Mouse (Mus musculus): ENCODE data around the gene Rwdd4a.

The Rwdd4a gene

GRCm38 (mm10) chr8:47533344-47534125 lies at the start of gene Rwdd4a, which contains the start of gene Trappc11:
Gene Rwdd4a (plus strand): TSS chr8:47533664.
Gene Trappc11 (minus strand): TSS chr8:47533470.
- DNase-seq (ENCODE audit: low spot score) = peak; percentile 90

- no peak for DNase-seq (ENCODE audit: low spot score)
These were observed 46.2 kb upstream of the Rwdd4a start for GRCm38 (mm10) chr8:47487231-47487630.

- no peak for DNase-seq (ENCODE audit: low spot score)
These were observed 40.4 kb upstream of the Rwdd4a start for GRCm38 (mm10) chr8:47493106-47493505.

- no peak for DNase-seq (ENCODE audit: low spot score)
These were observed 38.8 kb upstream of the Rwdd4a start for GRCm38 (mm10) chr8:47494602-47495153.

- no peak for DNase-seq (ENCODE audit: low spot score)
These were observed 38.0 kb upstream of the Rwdd4a start for GRCm38 (mm10) chr8:47495428-47495827.

GRCm38 (mm10) chr8:47501994-47502393 lies 31.5 kb upstream of the Rwdd4a start:
- DNase-seq (ENCODE audit: low spot score) = no peak

GRCm38 (mm10) chr8:47502546-47502945 lies 30.9 kb upstream of the Rwdd4a start:
- DNase-seq (ENCODE audit: low spot score) = no peak

GRCm38 (mm10) chr8:47505431-47505830 lies 28.0 kb upstream of the Rwdd4a start:
- no peak for DNase-seq (ENCODE audit: low spot score)

- no peak for DNase-seq (ENCODE audit: low spot score)
These were observed 22.5 kb upstream of the Rwdd4a start for GRCm38 (mm10) chr8:47510930-47511329.

GRCm38 (mm10) chr8:47513601-47514000 lies 19.9 kb upstream of the Rwdd4a start:
- DNase-seq (ENCODE audit: low spot score) = no peak

- DNase-seq (ENCODE audit: low spot score) = no peak
These were observed 5.4 kb upstream of the Rwdd4a start for GRCm38 (mm10) chr8:47528094-47528493.

GRCm38 (mm10) chr8:47538323-47538722 lies 4.9 kb downstream of the Rwdd4a start:
- DNase-seq (ENCODE audit: low spot score) = no peak

GRCm38 (mm10) chr8:47542746-47543145 lies 9.3 kb downstream of the Rwdd4a start:
- no peak for DNase-seq (ENCODE audit: low spot score)

- no peak for DNase-seq (ENCODE audit: low spot score)
These were observed 10.6 kb downstream of the Rwdd4a start for GRCm38 (mm10) chr8:47544094-47544493.

- no peak for DNase-seq (ENCODE audit: low spot score)
These were observed 13.6 kb downstream of the Rwdd4a start for GRCm38 (mm10) chr8:47547102-47547501.

- no peak for DNase-seq (ENCODE audit: low spot score)
These were observed 20.1 kb downstream of the Rwdd4a start for GRCm38 (mm10) chr8:47553613-47554012.

- no peak for DNase-seq (ENCODE audit: low spot score)
These were observed 23.0 kb downstream of the Rwdd4a start for GRCm38 (mm10) chr8:47556446-47556845.

GRCm38 (mm10) chr8:47558274-47558673 lies 24.8 kb downstream of the Rwdd4a start:
- no peak for DNase-seq (ENCODE audit: low spot score)

GRCm38 (mm10) chr8:47560801-47561200 lies 27.3 kb downstream of the Rwdd4a start:
- DNase-seq (ENCODE audit: low spot score) = no peak

- no peak for DNase-seq (ENCODE audit: low spot score)
These were observed 33.1 kb downstream of the Rwdd4a start for GRCm38 (mm10) chr8:47566551-47566950.

- DNase-seq (ENCODE audit: low spot score) = no peak
These were observed 34.6 kb downstream of the Rwdd4a start for GRCm38 (mm10) chr8:47568098-47568497.

- DNase-seq (ENCODE audit: low spot score) = no peak
These were observed 36.7 kb downstream of the Rwdd4a start for GRCm38 (mm10) chr8:47570161-47570560.

GRCm38 (mm10) chr8:47573482-47573881 lies 40.0 kb downstream of the Rwdd4a start:
- no peak for DNase-seq (ENCODE audit: low spot score)

- no peak for DNase-seq (ENCODE audit: low spot score)
These were observed 48.0 kb downstream of the Rwdd4a start for GRCm38 (mm10) chr8:47581454-47581853.

Data from urinary bladder, postnatal 25 days (tissue).